In the genomic region with DNA sequence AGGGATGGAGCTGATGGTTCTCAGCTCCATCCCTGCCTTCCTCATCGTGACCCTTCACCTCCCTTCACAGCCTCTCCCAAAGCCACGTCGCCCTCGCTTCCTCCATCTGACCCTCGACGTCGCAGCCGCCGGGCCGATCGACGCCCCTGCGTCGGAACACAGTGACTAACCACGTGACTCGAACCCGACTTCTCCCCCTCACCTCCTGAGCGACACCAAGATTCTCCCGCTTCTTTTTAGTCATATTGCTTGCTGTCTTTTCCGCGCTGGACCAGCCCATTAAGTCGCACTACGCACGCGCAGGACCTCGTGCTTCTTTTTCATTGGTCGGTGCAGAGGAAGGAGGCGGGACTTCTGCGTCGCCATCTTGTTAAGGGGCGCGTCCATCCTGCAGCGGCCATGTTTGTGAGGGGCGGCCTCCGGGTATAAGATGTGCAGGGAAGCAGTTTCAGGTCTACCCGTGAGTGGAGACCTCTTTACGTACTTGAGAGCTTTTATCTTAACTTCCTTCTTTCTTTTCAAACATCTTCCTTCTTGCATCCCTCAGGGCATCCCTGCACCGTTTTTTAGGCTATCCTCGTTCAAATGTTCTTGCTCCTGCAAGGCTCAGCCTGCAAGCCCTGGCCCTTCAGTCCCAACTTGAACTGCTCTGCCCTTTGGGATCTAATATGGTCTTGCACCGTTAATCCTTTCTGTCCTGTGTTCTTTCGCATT, we compare ENCODE assay signal across 8 mouse cellular contexts. TPM values are rescaled to one million over a fixed set of nuclear protein-coding genes. Genes with fewer than 3 reads are reported as not detected.
DNase-seq lines count a peak whose midpoint lies in the region; ATAC-seq lines count a peak whose summit lies in the region.

A gene (minus strand): TSS at position 313 of the 714 bp plus-strand sequence.

- peak; percentile 99 for ATAC-seq in megakaryocyte progenitor cell, adult 5-6 weeks (replicated peaks; ENCODE audit: poor library complexity)

- DNase-seq in adipocyte (ENCODE audit: low spot score), result peak; percentile 99
- peak; percentile 99 for DNase-seq in embryo, embryonic 10 days (ENCODE audit: low spot score)
- DNase-seq in gastrocnemius, postnatal 10 days, result peak; percentile 92
- peak; percentile 99 for DNase-seq in induced T-regulatory cell, adult 2 months (ENCODE audit: low read depth)
- peak; percentile 95 to 99 for DNase-seq in left cerebral cortex, adult 9 months (ENCODE audit: low spot score in 2 of 2)
- peak; percentile 94 for DNase-seq in right cerebral cortex, postnatal 14 days
- DNase-seq in urinary bladder, postnatal 36 days (ENCODE audit: low spot score in 2 of 2), result peak; percentile 93 to 96

RNA-seq across cellular contexts. Expression of the gene that starts here (rescaled TPM):
- 1 to 10 TPM; 6.2 to 9.3 TPM for total RNA-seq in gastrocnemius, postnatal 10 days (2021)
- 19.1 and 20.1 TPM in 2 replicates for total RNA-seq in megakaryocyte progenitor cell, adult 5-6 weeks (2015)
- total RNA-seq in megakaryocyte progenitor cell, adult 5-6 weeks (2017), result 6.3 and 11.3 TPM in 2 replicates

Comparison
In these comparisons a context has a peak if more than half of its experiments do, and no peak if none do; other contexts are left out.
1. Peak in every context shown above with its lines: DNase-seq and ATAC-seq.